Mouse (Mus musculus) testis, adult 2 months (tissue): ENCODE data around the gene Paqr3.

Source experiments
- CTCF ChIP-seq: fragments of 200-500 bp; IDR thresholded peaks from 2 replicates; pipeline ENCODE4 v1.5.1; 2012; ENCODE audit warnings: low read depth, mild to moderate bottlenecking, inconsistent platforms, low read length, moderate library complexity; ENCODE audit not compliant: control insufficient read depth, insufficient read depth, insufficient replicate concordance
- POLR2A ChIP-seq: fragments of 200-500 bp; IDR thresholded peaks from 2 replicates; pipeline ENCODE4 v1.6.1; 2012; ENCODE audit warnings: low read depth, mild to moderate bottlenecking, inconsistent platforms, low read length, moderate library complexity; ENCODE audit not compliant: control insufficient read depth

- TF ChIP-seq POLR2A, result no peak
- TF ChIP-seq CTCF, result no peak
These were observed 18.4 kb downstream of the Paqr3 start for GRCm38 (mm10) chr5:97092970-97093369.
